Mouse (Mus musculus): ENCODE results near the gene Eva1c.

GRCm38 (mm10) chr16:90810716-90811256 is 15.7 kb upstream of the Eva1c start:
- TF ChIP-seq CTCF (IDR thresholded peaks at IDR 0.05; ENCODE audit: control insufficient read depth, insufficient read depth, low read length) (no peak), POLR2A (IDR thresholded peaks at IDR 0.05; ENCODE audit: borderline replicate concordance, control insufficient read depth, low read depth, low read length) (no peak)
